Mouse (Mus musculus) liver, embryonic 14.5 days (tissue): ENCODE data around the gene Slc2a1.

Experiments
- CTCF ChIP-seq: IDR thresholded peaks from 2 replicates; pipeline ENCODE4 v1.5.1; 2016; ENCODE audit warnings: antibody characterized with exemption, low read depth, control low read depth
- EP300 ChIP-seq: IDR thresholded peaks from 2 replicates; pipeline ENCODE4 v1.6.1; 2016; ENCODE audit warnings: antibody characterized with exemption, low read depth

DNA sequence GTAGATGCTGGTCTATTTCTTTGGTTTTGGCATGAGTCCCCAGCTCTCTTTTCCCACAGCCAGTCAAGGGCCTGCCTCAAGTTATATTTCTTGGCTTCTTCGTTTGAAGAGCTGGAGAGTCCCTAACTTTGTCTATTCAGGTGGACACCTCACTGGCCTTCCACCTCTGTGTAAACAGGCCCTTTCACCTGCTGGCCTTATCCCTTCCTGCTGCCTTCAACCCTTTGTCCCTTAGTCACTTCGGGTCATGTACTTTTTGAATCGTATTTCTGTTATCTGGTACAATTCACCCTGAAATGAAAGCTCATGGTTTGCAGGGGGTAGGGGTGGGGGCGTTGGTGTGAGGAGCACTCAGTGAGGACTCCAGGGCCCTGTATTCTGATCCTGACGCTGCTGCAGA, 10.8 kb downstream of the Slc2a1 start:
- no peak for TF ChIP-seq CTCF
- TF ChIP-seq EP300, result no peak
